Mouse (Mus musculus): ENCODE measurements around the gene Akr1d1. TPM values are rescaled to one million over a fixed set of nuclear protein-coding genes. Genes with fewer than 3 reads are reported as not detected.

Akr1d1 gene
- total RNA-seq, 2 experiments from 2014 or later: not detected

GRCm38 (mm10) chr6:37563861-37564260 lies 33.9 kb downstream of the Akr1d1 start:
- no peak for DNase-seq (ENCODE audit: low spot score in 2 of 2)

- DNase-seq (ENCODE audit: low spot score in 2 of 2): no peak
Observed at GRCm38 (mm10) chr6:37567363-37567762, 37.4 kb downstream of the Akr1d1 start.

- DNase-seq (ENCODE audit: low spot score in 2 of 2): no peak
Observed at GRCm38 (mm10) chr6:37571939-37572338, 42.0 kb downstream of the Akr1d1 start.

GRCm38 (mm10) chr6:37572935-37573334 lies 43.0 kb downstream of the Akr1d1 start:
- DNase-seq (ENCODE audit: low spot score in 2 of 2): no peak

GRCm38 (mm10) chr6:37580476-37580875 lies 50.5 kb downstream of the Akr1d1 start:
- DNase-seq (ENCODE audit: low spot score in 2 of 2): no peak

- DNase-seq (ENCODE audit: low spot score in 2 of 2): peak; percentile 79 to 82
Observed at GRCm38 (mm10) chr6:37589340-37589962, 59.5 kb downstream of the Akr1d1 start.

GRCm38 (mm10) chr6:37590800-37591199 lies 60.8 kb downstream of the Akr1d1 start:
- DNase-seq (ENCODE audit: low spot score in 2 of 2): no peak

- DNase-seq (ENCODE audit: low spot score in 2 of 2): peak; percentile 46 to 57
Observed at GRCm38 (mm10) chr6:37592101-37593032, 62.4 kb downstream of the Akr1d1 start.

- no peak for DNase-seq (ENCODE audit: low spot score in 2 of 2)
Observed at GRCm38 (mm10) chr6:37593033-37593374, 63.0 kb downstream of the Akr1d1 start.

- DNase-seq (ENCODE audit: low spot score in 2 of 2): no peak
Observed at GRCm38 (mm10) chr6:37593551-37594089, 63.6 kb downstream of the Akr1d1 start.

- DNase-seq (ENCODE audit: low spot score in 2 of 2): no peak
Observed at GRCm38 (mm10) chr6:37597088-37597487, 67.1 kb downstream of the Akr1d1 start.

GRCm38 (mm10) chr6:37598033-37598432 lies 68.1 kb downstream of the Akr1d1 start:
- no peak for DNase-seq (ENCODE audit: low spot score in 2 of 2)

GRCm38 (mm10) chr6:37600976-37601498 lies 71.1 kb downstream of the Akr1d1 start:
- DNase-seq (ENCODE audit: low spot score in 2 of 2): no peak

- no peak for DNase-seq (ENCODE audit: low spot score in 2 of 2)
Observed at GRCm38 (mm10) chr6:37602857-37603765, 73.1 kb downstream of the Akr1d1 start.

- no peak for DNase-seq (ENCODE audit: low spot score in 2 of 2)
Observed at GRCm38 (mm10) chr6:37604178-37604883, 74.4 kb downstream of the Akr1d1 start.

- DNase-seq (ENCODE audit: low spot score in 2 of 2): no peak
Observed at GRCm38 (mm10) chr6:37604884-37605269, 74.9 kb downstream of the Akr1d1 start.

GRCm38 (mm10) chr6:37607511-37608289 lies 77.7 kb downstream of the Akr1d1 start:
- no peak for DNase-seq (ENCODE audit: low spot score in 2 of 2)

GRCm38 (mm10) chr6:37612603-37613284 lies 82.8 kb downstream of the Akr1d1 start:
- no peak for DNase-seq (ENCODE audit: low spot score in 2 of 2)

- no peak for DNase-seq (ENCODE audit: low spot score in 2 of 2)
Observed at GRCm38 (mm10) chr6:37615490-37615889, 85.5 kb downstream of the Akr1d1 start.

All from layer of hippocampus, postnatal 10 days (tissue).